ENCODE assay signal across 22 mouse cellular contexts in the genomic region with DNA sequence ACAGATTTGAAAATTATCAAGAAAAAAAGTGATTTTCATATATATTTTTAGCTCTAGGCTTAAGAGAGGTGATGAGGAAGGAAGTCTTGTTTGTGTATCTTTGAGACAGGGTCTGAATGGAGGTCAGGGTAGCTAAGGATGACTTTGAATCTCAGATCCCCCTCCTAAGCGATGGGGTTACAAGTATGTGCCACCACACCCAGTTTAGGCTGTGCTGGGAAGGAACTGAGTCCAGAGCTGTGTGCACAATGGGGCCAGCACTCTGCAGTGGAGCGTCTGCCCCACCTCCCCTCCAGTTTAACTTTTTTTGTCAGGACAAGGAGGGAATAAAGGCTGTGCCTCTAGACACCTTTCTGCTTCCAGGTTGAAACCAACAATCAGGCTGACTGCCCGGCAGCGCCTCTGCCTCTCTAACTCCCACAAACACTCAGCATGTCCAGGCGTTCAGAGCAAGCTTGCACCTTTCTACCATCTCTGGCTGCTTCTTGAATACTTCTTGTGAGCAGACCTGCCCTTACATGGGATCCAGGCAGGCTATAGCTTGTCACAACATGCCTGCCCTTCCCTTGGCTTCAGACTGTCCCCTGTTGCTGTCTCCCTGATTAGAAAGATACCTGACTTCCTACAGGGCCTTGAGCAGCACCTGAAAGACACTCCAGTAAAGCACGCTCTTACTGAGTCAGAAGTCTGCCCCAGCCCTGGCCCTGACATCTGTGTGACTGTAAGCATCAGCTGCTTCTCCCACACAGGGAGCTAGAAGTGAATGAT. TPM values are rescaled to one million over a fixed set of nuclear protein-coding genes. Genes with fewer than 3 reads are reported as not detected.
A peak's percentile ranks its signal among the peaks of the same experiment; 100 is the strongest.
DNase-seq lines count a peak whose midpoint lies in the region; ATAC-seq and TF ChIP-seq lines count a peak whose summit lies in the region.
"Had no signal": no experiment of that assay in that cellular context is flagged by ENCODE, and none has a peak within 500 bp of the region (broad histone marks: within the 10 kb centered on the region; RNA-seq: fewer than 3 reads in every experiment).

No protein-coding gene starts in this region.

- no peak for TF ChIP-seq POLR2A in CH12.LX (IDR thresholded peaks at IDR 0.05; ENCODE audit: low read depth, low read length)

- no peak overlapping the region for H3K9ac ChIP-seq in CH12.LX (ENCODE audit: insufficient read depth, low read depth)
- no peak overlapping the region for H3K9ac ChIP-seq in embryonic facial prominence, embryonic 14.5 days (ENCODE audit: low read depth, low read length)
- no peak overlapping the region for H3K9ac ChIP-seq in stomach, embryonic 14.5 days (replicated peaks; ENCODE audit: low read depth, low read length)
- no peak overlapping the region for H3K9ac ChIP-seq in intestine, embryonic 15.5 days
- H3K9ac ChIP-seq in intestine, embryonic 16.5 days (ENCODE audit: low read depth, low read length), result no peak overlapping the region
- H3K9ac ChIP-seq: forebrain, embryonic 12.5 days; hindbrain, embryonic 14.5 days; liver, embryonic 13.5 days; lung, embryonic 15.5 days had no signal

- H3K9me3 ChIP-seq in CH12.LX (replicated peaks; ENCODE audit: low read length), result peaks cover 5% of the 10 kb centered on the region
- no peaks in the 10 kb centered on the region for H3K9me3 ChIP-seq in embryonic facial prominence, embryonic 14.5 days (ENCODE audit: control insufficient read depth, low read length)
- H3K9me3 ChIP-seq in stomach, embryonic 14.5 days (ENCODE audit: control insufficient read depth, low read depth, low read length), result no peaks in the 10 kb centered on the region
- no peaks in the 10 kb centered on the region for H3K9me3 ChIP-seq in intestine, embryonic 15.5 days
- H3K9me3 ChIP-seq in intestine, embryonic 16.5 days (ENCODE audit: control insufficient read depth, low read length), result no peaks in the 10 kb centered on the region
- H3K9me3 ChIP-seq: forebrain, embryonic 12.5 days; liver, embryonic 13.5 days; lung, embryonic 15.5 days had no signal

- dilution Hi-C loops in CH12.LX (cut with MboI; ENCODE audit: extremely low pct_ligation_motif_present, extremely low pct_unique_long_range_greater_than_20kb, low sequenced_read_pairs), result no loop called here

- TF ChIP-seq EP300 in CH12.LX (IDR thresholded peaks at IDR 0.05; ENCODE audit: low read length), result no peak

- peaks cover 19 to 61% of the 10 kb centered on the region in 2 experiments for H3K4me1 ChIP-seq in CH12.LX (ENCODE audit: control insufficient read depth in 1 of 2, insufficient read depth in 2 of 2)
- H3K4me1 ChIP-seq in embryonic facial prominence, embryonic 14.5 days (ENCODE audit: control insufficient read depth, insufficient read depth, low read length), result no peaks in the 10 kb centered on the region
- H3K4me1 ChIP-seq in stomach, embryonic 14.5 days (ENCODE audit: control insufficient read depth, insufficient read depth, low read length), result no peaks in the 10 kb centered on the region
- no peaks in the 10 kb centered on the region for H3K4me1 ChIP-seq in intestine, embryonic 15.5 days (replicated peaks)
- H3K4me1 ChIP-seq in intestine, embryonic 16.5 days (ENCODE audit: control insufficient read depth, insufficient read depth, low read length), result peaks cover 8% of the 10 kb centered on the region; the same call in 1 of the 2 replicates
- H3K4me1 ChIP-seq: forebrain, embryonic 12.5 days; liver, embryonic 13.5 days; lung, embryonic 15.5 days had no signal

- ATAC-seq in embryonic facial prominence, embryonic 14.5 days (ENCODE audit: low read depth), result 0 out of 2 replicates have a peak, but pooled peaks have one; percentile 76
- no peak for ATAC-seq in stomach, embryonic 14.5 days (ENCODE audit: insufficient number of reproducible peaks, insufficient read depth, low FRiP score, low read depth)
- no peak for ATAC-seq in intestine, embryonic 15.5 days
- no peak for ATAC-seq in intestine, embryonic 16.5 days
- ATAC-seq: CD4-positive, CD25-positive, alpha-beta regulatory T cell, adult 4 months had no signal

- H3K79me2 ChIP-seq in CH12.LX (replicated peaks; ENCODE audit: control insufficient read depth, extremely low read depth, insufficient read depth, poor library complexity, severe bottlenecking), result no peaks in the 10 kb centered on the region

- in situ Hi-C loops in CH12.LX (cut with MboI; ENCODE audit: low pct_ligation_motif_present, low pct_unique_long_range_greater_than_20kb, low sequenced_read_pairs), result loop anchor here (5.0 to 10.0 kb wide), 3 partner anchors 73 to 336 kb away; partner anchors contain the start of genes Anapc16 and Ascc1

- H3K4me3 ChIP-seq in CH12.LX (replicated peaks in 1 of 3; ENCODE audit: low read depth in 2 of 3, low read length in 2 of 3, poor library complexity in 1 of 3), result no peak overlapping the region
- no peak overlapping the region for H3K4me3 ChIP-seq in embryonic facial prominence, embryonic 14.5 days (ENCODE audit: low read depth, low read length)
- H3K4me3 ChIP-seq in stomach, embryonic 14.5 days (ENCODE audit: low read depth, low read length), result no peak overlapping the region
- H3K4me3 ChIP-seq in intestine, embryonic 15.5 days (replicated peaks), result no peak overlapping the region
- H3K4me3 ChIP-seq in intestine, embryonic 16.5 days (ENCODE audit: low read length), result no peak overlapping the region
- H3K4me3 ChIP-seq: forebrain, embryonic 12.5 days; liver, embryonic 13.5 days; lung, embryonic 15.5 days had no signal

- 0 out of 2 replicates have a peak overlapping the region, but pooled peaks have one; percentile 6 for H3K27ac ChIP-seq in CH12.LX (ENCODE audit: insufficient read depth, low read depth)
- no peak overlapping the region for H3K27ac ChIP-seq in embryonic facial prominence, embryonic 14.5 days (replicated peaks; ENCODE audit: low read depth, low read length)
- peak overlapping the region; percentile 21; the same call in 1 of the 2 replicates for H3K27ac ChIP-seq in stomach, embryonic 14.5 days (ENCODE audit: low read length)
- H3K27ac ChIP-seq in intestine, embryonic 15.5 days, result no peak overlapping the region
- H3K27ac ChIP-seq in intestine, embryonic 16.5 days (ENCODE audit: low read length), result no peak overlapping the region
- H3K27ac ChIP-seq: forebrain, embryonic 12.5 days; hindbrain, embryonic 14.5 days; liver, embryonic 13.5 days; lung, embryonic 15.5 days had no signal

- TF ChIP-seq CTCF in CH12.LX (conservative IDR thresholded peaks at IDR 0.05 in 1 of 2, IDR thresholded peaks at IDR 0.05 in 1 of 2; ENCODE audit: low read depth in 2 of 2, low read length in 2 of 2), result no peak

- peak; percentile 69 for DNase-seq in A20 (ENCODE audit: low read depth, low spot score)
- no peak for DNase-seq in CH12.LX (ENCODE audit: extremely low read depth)
- DNase-seq in embryonic facial prominence, embryonic 14.5 days (ENCODE audit: low spot score), result peak; percentile 47
- no peak for DNase-seq in frontal cortex, postnatal 10 days (ENCODE audit: low spot score in 2 of 2)
- DNase-seq in cerebellum, postnatal 25 days, result no peak
- DNase-seq: adrenal gland, postnatal 25 days; cerebellum, adult 2 months; heart, postnatal 14 days; kidney, adult 11 months; kidney, postnatal 25 days; layer of hippocampus, adult 9-11 months; liver, embryonic 13.5 days; midbrain, embryonic 14.5 days had no signal

- no peaks in the 10 kb centered on the region for H3K27me3 ChIP-seq in CH12.LX (replicated peaks)
- no peaks in the 10 kb centered on the region for H3K27me3 ChIP-seq in embryonic facial prominence, embryonic 14.5 days (replicated peaks; ENCODE audit: control insufficient read depth, insufficient read depth, low read length)
- H3K27me3 ChIP-seq in stomach, embryonic 14.5 days (ENCODE audit: control insufficient read depth, insufficient read depth, low read length), result no peaks in the 10 kb centered on the region
- no peaks in the 10 kb centered on the region for H3K27me3 ChIP-seq in intestine, embryonic 15.5 days (replicated peaks)
- H3K27me3 ChIP-seq in intestine, embryonic 16.5 days (replicated peaks; ENCODE audit: control insufficient read depth, insufficient read depth, low read length), result no peaks in the 10 kb centered on the region
- H3K27me3 ChIP-seq: forebrain, embryonic 12.5 days; liver, embryonic 13.5 days; lung, embryonic 15.5 days had no signal

- 61% methylated on average over 6 of the region's 6 CpGs for WGBS in embryonic facial prominence, embryonic 14.5 days
- WGBS in stomach, embryonic 14.5 days, result 72% methylated on average over 6 of the region's 6 CpGs
- WGBS in intestine, embryonic 15.5 days, result 64% methylated on average over 6 of the region's 6 CpGs
- WGBS in intestine, embryonic 16.5 days, result 69% methylated on average over 6 of the region's 6 CpGs

- H3K4me2 ChIP-seq in CH12.LX (ENCODE audit: insufficient read depth, low read depth, poor library complexity, severe bottlenecking), result no peak overlapping the region
- no peak overlapping the region for H3K4me2 ChIP-seq in embryonic facial prominence, embryonic 14.5 days (ENCODE audit: low read depth, low read length)
- no peak overlapping the region for H3K4me2 ChIP-seq in stomach, embryonic 14.5 days (replicated peaks; ENCODE audit: low read depth, low read length)
- no peak overlapping the region for H3K4me2 ChIP-seq in intestine, embryonic 15.5 days (replicated peaks)
- H3K4me2 ChIP-seq in intestine, embryonic 16.5 days (ENCODE audit: low read depth, low read length), result no peak overlapping the region
- H3K4me2 ChIP-seq: forebrain, embryonic 12.5 days; heart, embryonic 11.5 days; hindbrain, embryonic 14.5 days; liver, embryonic 13.5 days; lung, embryonic 15.5 days had no signal

- TF ChIP-seq RAD21 in CH12.LX (IDR thresholded peaks at IDR 0.05; ENCODE audit: low read depth, low read length), result no peak

- no peaks in the 10 kb centered on the region for H3K36me3 ChIP-seq in CH12.LX (replicated peaks in 1 of 2; ENCODE audit: control insufficient read depth in 1 of 2, insufficient read depth in 1 of 2, low read length in 1 of 2)
- no peaks in the 10 kb centered on the region for H3K36me3 ChIP-seq in embryonic facial prominence, embryonic 14.5 days (ENCODE audit: control insufficient read depth, insufficient read depth, low read length)
- no peaks in the 10 kb centered on the region for H3K36me3 ChIP-seq in stomach, embryonic 14.5 days (ENCODE audit: control insufficient read depth, insufficient read depth, low read length)
- no peaks in the 10 kb centered on the region for H3K36me3 ChIP-seq in intestine, embryonic 15.5 days
- H3K36me3 ChIP-seq in intestine, embryonic 16.5 days (ENCODE audit: control insufficient read depth, insufficient read depth, low read length), result no peaks in the 10 kb centered on the region
- H3K36me3 ChIP-seq: forebrain, embryonic 12.5 days; liver, embryonic 13.5 days; lung, embryonic 15.5 days had no signal

RNA-seq across cellular contexts. Expression of gene Chst3, which starts 11.4 kb away (rescaled TPM):
- total RNA-seq in CH12.LX (2012; rRNA removed) (4.4 and 5.2 TPM in 2 replicates), CH12.LX (2014; rRNA removed) (7.4 and 7.5 TPM in 2 replicates)
- 11.0 and 12.2 TPM in 2 replicates for polyA plus RNA-seq in CH12.LX (2012; ENCODE audit: insufficient read length, low read depth)
- 1.3 TPM in 2 replicates for polyA plus RNA-seq in embryonic facial prominence, embryonic 14.5 days (2014; fragmentation: Nextera tagmentation; extraction: Ambion mirVana)
- 2.4 and 2.8 TPM in 2 replicates for polyA plus RNA-seq in stomach, embryonic 14.5 days (2014; fragmentation: Nextera tagmentation; extraction: Ambion mirVana)
- 1.9 TPM in 2 replicates for polyA plus RNA-seq in intestine, embryonic 15.5 days (2015; fragmentation: Nextera tagmentation; extraction: Ambion mirVana)
- polyA plus RNA-seq in intestine, embryonic 16.5 days (2015; fragmentation: Nextera tagmentation; extraction: Ambion mirVana), result 1.3 and 1.4 TPM in 2 replicates
- total RNA-seq: common myeloid progenitor, adult 5-6 weeks had no signal

RNA-seq across cellular contexts. Expression of gene Psap, which starts 46.9 kb away (rescaled TPM):
- total RNA-seq in CH12.LX (2012; rRNA removed) (300 and 318 TPM in 2 replicates), CH12.LX (2014; rRNA removed) (223 and 251 TPM in 2 replicates)
- 465 and 470 TPM in 2 replicates for polyA plus RNA-seq in CH12.LX (2012; ENCODE audit: insufficient read length, low read depth)
- 124 and 134 TPM in 2 replicates for polyA plus RNA-seq in embryonic facial prominence, embryonic 14.5 days (2014; fragmentation: Nextera tagmentation; extraction: Ambion mirVana)
- 106 and 108 TPM in 2 replicates for polyA plus RNA-seq in stomach, embryonic 14.5 days (2014; fragmentation: Nextera tagmentation; extraction: Ambion mirVana)
- polyA plus RNA-seq in intestine, embryonic 15.5 days (2015; fragmentation: Nextera tagmentation; extraction: Ambion mirVana), result 144 and 147 TPM in 2 replicates
- 178 and 187 TPM in 2 replicates for polyA plus RNA-seq in intestine, embryonic 16.5 days (2015; fragmentation: Nextera tagmentation; extraction: Ambion mirVana)

Comparison
In these comparisons a context has a peak if more than half of its experiments do, and no peak if none do; other contexts are left out.
1. DNase-seq: peak in A20 (single experiment) and embryonic facial prominence, embryonic 14.5 days (single experiment); none in CH12.LX (single experiment), frontal cortex, postnatal 10 days (0 of 2) and cerebellum, postnatal 25 days (0 of 2).
2. H3K27ac ChIP-seq: peak in CH12.LX (single experiment) and stomach, embryonic 14.5 days (single experiment); none in embryonic facial prominence, embryonic 14.5 days (single experiment), intestine, embryonic 15.5 days (single experiment) and intestine, embryonic 16.5 days (single experiment).